Mouse (Mus musculus) forebrain, postnatal 0 days (tissue): Measurements from ENCODE around the gene Cldn4. TPM values are rescaled to one million over a fixed set of nuclear protein-coding genes. Genes with fewer than 3 reads are reported as not detected.

Source experiments
- ATAC-seq: fragments of 200-750 bp; cut with Nextera tagmentation; 2 replicates; pipeline ENCODE4 v1.8.0; 2017; ENCODE audit warnings: mild to moderate bottlenecking, moderate library complexity
- DNase-seq: peaks from one replicate; pipeline ENCODE4 v3.0.0-alpha.2; 2015
- H3K27ac ChIP-seq: fragments of 300-500 bp; sonication (generic); 2 replicates; pipeline ENCODE4 v1.5.1; 2014; ENCODE audit warnings: low read depth, mild to moderate bottlenecking, antibody characterized with exemption, low read length, moderate library complexity, mixed read lengths
- H3K27me3 ChIP-seq: fragments of 300-500 bp; sonication (generic); 2 replicates; pipeline ENCODE4 v1.6.1; 2014; ENCODE audit warnings: mild to moderate bottlenecking, low read length, mixed read lengths; ENCODE audit not compliant: insufficient read depth
- H3K36me3 ChIP-seq: fragments of 300-500 bp; sonication (generic); 2 replicates; pipeline ENCODE4 v1.6.1; 2014; ENCODE audit warnings: mild to moderate bottlenecking, moderate library complexity; ENCODE audit not compliant: insufficient read depth
- H3K4me1 ChIP-seq: fragments of 300-500 bp; sonication (generic); 2 replicates; pipeline ENCODE4 v1.6.1; 2014; ENCODE audit warnings: antibody characterized with exemption; ENCODE audit not compliant: insufficient read depth
- H3K4me2 ChIP-seq: fragments of 300-500 bp; sonication (generic); 2 replicates; pipeline ENCODE4 v1.6.1; 2014; ENCODE audit warnings: low read depth, mild to moderate bottlenecking, moderate library complexity
- H3K4me3 ChIP-seq: fragments of 300-500 bp; sonication (generic); 2 replicates; pipeline ENCODE4 v1.5.1; 2014; ENCODE audit warnings: low read depth, low read length, mixed read lengths
- H3K9ac ChIP-seq: fragments of 300-500 bp; sonication (generic); 2 replicates; pipeline ENCODE4 v1.6.1; 2014; ENCODE audit warnings: mild to moderate bottlenecking
- H3K9me3 ChIP-seq: fragments of 300-500 bp; sonication (generic); 2 replicates; pipeline ENCODE4 v1.6.1; 2016; ENCODE audit warnings: low read length
- CTCF ChIP-seq: sonication (generic); IDR thresholded peaks from 2 replicates; pipeline ENCODE4 v1.5.1; 2016; ENCODE audit warnings: antibody characterized with exemption, control low read depth, low read depth
- WGBS: fragments of 180-500 bp; shearing (Covaris S2); extraction: QIAGEN DNeasy Blood & Tissue Kit; methylation state at CpG from one replicate; pipeline ENCODE4 v1.1.7; 2014; 5-methylcytosine and 5-hydroxymethylcytosine counted together
- polyA plus RNA-seq: library from polyadenylated mRNA; unstranded; fragments of >200 nt; fragmentation: Nextera tagmentation; extraction: Ambion mirVana; gene quantifications from 2 replicates; pipeline ENCODE4 v1.2.1, GENCODE M21; 2015
- total RNA-seq: library from RNA; depleted of rRNA; stranded (reverse); fragments of >200 nt; gene quantifications from 2 replicates; pipeline ENCODE4 v1.2.3, GENCODE M21; 2014; rRNA removed

The Cldn4 gene
- total and polyA plus RNA-seq, 2 experiments from 2014 or later: not detected

GRCm38 (mm10) chr5:134906633-134907032 lies 40.1 kb downstream of the Cldn4 start, which contains the start of gene Tmem270:
Tmem270 (minus strand) TSS chr5:134906733.
- ATAC-seq: no peak
- DNase-seq: no peak
- Histone ChIP-seq H3K27me3 (no peaks in the 10 kb centered on the region), H3K36me3 (no peaks in the 10 kb centered on the region), H3K27ac (no peak within 1 kb of the TSS), H3K4me1 (no peaks in the 10 kb centered on the region), H3K4me2 (no peak within 1 kb of the TSS), H3K4me3 (no peak within 1 kb of the TSS), H3K9me3 (no peaks in the 10 kb centered on the region), H3K9ac (no peak within 1 kb of the TSS)
- no peak for TF ChIP-seq CTCF
- WGBS: 80% methylated on average over 6 of the region's 6 CpGs

- no peaks in the 10 kb centered on the region for H3K9me3 ChIP-seq
- H3K4me1 ChIP-seq: no peaks in the 10 kb centered on the region
- H3K27ac ChIP-seq: no peak overlapping the region
- H3K9ac ChIP-seq: no peak overlapping the region
- ATAC-seq: no peak
- H3K4me3 ChIP-seq: no peak overlapping the region
- WGBS: 76% methylated on average over 8 of the region's 8 CpGs
- H3K27me3 ChIP-seq: no peaks in the 10 kb centered on the region
- H3K4me2 ChIP-seq: no peak overlapping the region
- no peak for TF ChIP-seq CTCF
- no peak for DNase-seq
- H3K36me3 ChIP-seq: no peaks in the 10 kb centered on the region
Observed at GRCm38 (mm10) chr5:134901644-134902027, 45.1 kb downstream of the Cldn4 start.

GRCm38 (mm10) chr5:134901012-134901643 lies 45.6 kb downstream of the Cldn4 start:
- no peaks in the 10 kb centered on the region for H3K36me3 ChIP-seq
- no peak overlapping the region for H3K4me2 ChIP-seq
- no peaks in the 10 kb centered on the region for H3K9me3 ChIP-seq
- H3K4me1 ChIP-seq: no peaks in the 10 kb centered on the region
- ATAC-seq (peak; percentile 75), DNase-seq (peak; percentile 72)
- no peak overlapping the region for H3K9ac ChIP-seq
- no peak overlapping the region for H3K27ac ChIP-seq
- TF ChIP-seq CTCF: peak; percentile 70
- H3K4me3 ChIP-seq: no peak overlapping the region
- no peaks in the 10 kb centered on the region for H3K27me3 ChIP-seq
- WGBS: 41% methylated on average over 12 of the region's 12 CpGs

GRCm38 (mm10) chr5:134897596-134897995 lies 49.1 kb downstream of the Cldn4 start:
- Histone ChIP-seq H3K4me2 (no peak overlapping the region), H3K4me3 (no peak overlapping the region), H3K27me3 (no peaks in the 10 kb centered on the region), H3K9ac (no peak overlapping the region), H3K36me3 (no peaks in the 10 kb centered on the region), H3K9me3 (no peaks in the 10 kb centered on the region), H3K27ac (no peak overlapping the region), H3K4me1 (no peaks in the 10 kb centered on the region)
- ATAC-seq (no peak), DNase-seq (no peak)
- TF ChIP-seq CTCF: no peak
- WGBS: 78% methylated on average over 17 of the region's 17 CpGs

GRCm38 (mm10) chr5:134896965-134897364 lies 49.8 kb downstream of the Cldn4 start:
- Histone ChIP-seq H3K9ac (no peak overlapping the region), H3K9me3 (no peaks in the 10 kb centered on the region), H3K4me1 (no peaks in the 10 kb centered on the region), H3K4me2 (no peak overlapping the region), H3K27me3 (no peaks in the 10 kb centered on the region), H3K27ac (no peak overlapping the region), H3K4me3 (no peak overlapping the region), H3K36me3 (no peaks in the 10 kb centered on the region)
- WGBS: 93% methylated on average over 8 of the region's 8 CpGs
- DNase-seq (no peak), ATAC-seq (no peak)
- no peak for TF ChIP-seq CTCF

GRCm38 (mm10) chr5:134895291-134895690 lies 51.4 kb downstream of the Cldn4 start:
- no peak for TF ChIP-seq CTCF
- 81% methylated on average over 8 of the region's 8 CpGs for WGBS
- H3K9me3 ChIP-seq: no peaks in the 10 kb centered on the region

More at GRCm38 (mm10) chr5:134895291-134895690, 51.4 kb downstream of the Cldn4 start:
- ATAC-seq (no peak), DNase-seq (no peak)
- Histone ChIP-seq H3K9ac (no peak overlapping the region), H3K36me3 (no peaks in the 10 kb centered on the region), H3K4me3 (no peak overlapping the region), H3K4me1 (no peaks in the 10 kb centered on the region), H3K27me3 (no peaks in the 10 kb centered on the region), H3K4me2 (no peak overlapping the region), H3K27ac (no peak overlapping the region)

Other genes starting within 250 kb of the Cldn4 start
- 21.9 and 45.1 TPM in 2 replicates for gene Eln, start 199.6 kb downstream of the Cldn4 start, total RNA-seq
- 19.1 and 25.7 TPM in 2 replicates for gene Eln, start 199.6 kb downstream of the Cldn4 start, polyA plus RNA-seq
- not detected in 2 replicates for gene Tmem270, start 40.2 kb downstream of the Cldn4 start, total RNA-seq
- gene Tmem270, start 40.2 kb downstream of the Cldn4 start, polyA plus RNA-seq: not detected in 2 replicates
- not detected in 2 replicates for gene Cldn13, start 31.4 kb downstream of the Cldn4 start, total RNA-seq
- gene Cldn13, start 31.4 kb downstream of the Cldn4 start, polyA plus RNA-seq: not detected in 2 replicates
- 4.5 and 10.1 TPM in 2 replicates for gene Mettl27, start 14.6 kb downstream of the Cldn4 start, total RNA-seq
- gene Mettl27, start 14.6 kb downstream of the Cldn4 start, polyA plus RNA-seq: 6.8 and 11.2 TPM in 2 replicates
- gene Cldn3, start 39.3 kb upstream of the Cldn4 start, total RNA-seq: 5.5 and 8.8 TPM in 2 replicates
- gene Cldn3, start 39.3 kb upstream of the Cldn4 start, polyA plus RNA-seq: 10.6 and 10.9 TPM in 2 replicates
- gene Abhd11, start 62.2 kb upstream of the Cldn4 start, total RNA-seq: 46.3 and 61.1 TPM in 2 replicates
- gene Abhd11, start 62.2 kb upstream of the Cldn4 start, polyA plus RNA-seq: 86.7 and 91.4 TPM in 2 replicates
- gene Stx1a, start 76.5 kb upstream of the Cldn4 start, total RNA-seq: 152 and 167 TPM in 2 replicates
- gene Stx1a, start 76.5 kb upstream of the Cldn4 start, polyA plus RNA-seq: 143 and 171 TPM in 2 replicates
- gene Dnajc30, start 117.3 kb upstream of the Cldn4 start, total RNA-seq: 11.8 and 14.6 TPM in 2 replicates
- gene Dnajc30, start 117.3 kb upstream of the Cldn4 start, polyA plus RNA-seq: 50.1 and 52.3 TPM in 2 replicates
- 72.1 and 92.3 TPM in 2 replicates for gene Bud23, start 118.0 kb upstream of the Cldn4 start, total RNA-seq
- 68.0 and 69.6 TPM in 2 replicates for gene Bud23, start 118.0 kb upstream of the Cldn4 start, polyA plus RNA-seq
- 71.1 and 74.8 TPM in 2 replicates for gene Vps37d, start 131.3 kb upstream of the Cldn4 start, total RNA-seq
- gene Vps37d, start 131.3 kb upstream of the Cldn4 start, polyA plus RNA-seq: 31.1 and 34.2 TPM in 2 replicates
- 0.76 and 0.77 TPM in 2 replicates for gene Mlxipl, start 143.0 kb upstream of the Cldn4 start, total RNA-seq
- 0.28 and 1.0 TPM in 2 replicates for gene Mlxipl, start 143.0 kb upstream of the Cldn4 start, polyA plus RNA-seq
- 13.5 and 35.2 TPM in 2 replicates for gene Tbl2, start 202.7 kb upstream of the Cldn4 start, total RNA-seq
- gene Tbl2, start 202.7 kb upstream of the Cldn4 start, polyA plus RNA-seq: 9.2 and 12.0 TPM in 2 replicates
- 30.3 and 31.4 TPM in 2 replicates for gene Bcl7b, start 221.3 kb upstream of the Cldn4 start, total RNA-seq
- 42.6 TPM in 2 replicates for gene Bcl7b, start 221.3 kb upstream of the Cldn4 start, polyA plus RNA-seq
- gene Baz1b, start 240.3 kb upstream of the Cldn4 start, total RNA-seq: 44.4 and 51.6 TPM in 2 replicates
- 11.1 and 15.0 TPM in 2 replicates for gene Baz1b, start 240.3 kb upstream of the Cldn4 start, polyA plus RNA-seq